Mouse (Mus musculus) small intestine, adult 2 months (tissue): Measurements from ENCODE around the gene Drd5.

Experiments
- CTCF ChIP-seq: fragments of 200-500 bp; IDR thresholded peaks from 2 replicates; pipeline ENCODE4 v1.5.1; 2012; ENCODE audit warnings: low read depth, mild to moderate bottlenecking, control low read depth, inconsistent platforms, low read length, moderate library complexity, mixed read lengths; ENCODE audit not compliant: insufficient replicate concordance, insufficient read length; ENCODE audit errors: extremely low read depth
- POLR2A ChIP-seq: fragments of 200-500 bp; IDR thresholded peaks from 2 replicates; pipeline ENCODE4 v1.6.1; 2012; ENCODE audit warnings: low read depth, mild to moderate bottlenecking, control low read depth, inconsistent platforms, low read length, moderate library complexity

GRCm38 (mm10) chr5:38318966-38319786 lies at the start of gene Drd5:
- TF ChIP-seq POLR2A (no peak), CTCF (no peak)
